Mouse (Mus musculus) embryonic fibroblast, embryonic 13.5 days (primary cell): ENCODE results near the gene Cypt1. TPM values are rescaled to one million over a fixed set of nuclear protein-coding genes. Genes with fewer than 3 reads are reported as not detected.

ENCODE experiments used
- H3K27ac ChIP-seq: 2 replicates; pipeline ENCODE4 v1.5.1; 2012; ENCODE audit warnings: low read length, control low read depth, inconsistent platforms; ENCODE audit not compliant: insufficient read depth
- H3K4me1 ChIP-seq: 2 replicates; pipeline ENCODE4 v1.6.1; 2011; ENCODE audit warnings: low read length; ENCODE audit not compliant: control insufficient read depth, insufficient read depth
- H3K4me3 ChIP-seq: 2 replicates; pipeline ENCODE4 v1.5.1; 2011; ENCODE audit warnings: mild to moderate bottlenecking, control low read depth, low read length; ENCODE audit not compliant: insufficient read depth
- CTCF ChIP-seq: IDR thresholded peaks from 2 replicates; pipeline ENCODE4 v1.5.1; 2011; ENCODE audit warnings: mild to moderate bottlenecking, control low read depth, low read length, moderate library complexity, borderline replicate concordance; ENCODE audit not compliant: insufficient read depth
- POLR2A ChIP-seq: IDR thresholded peaks from 2 replicates; pipeline ENCODE4 v1.6.1; 2011; ENCODE audit warnings: low read depth, mild to moderate bottlenecking, control low read depth, low read length, moderate library complexity
- polyA plus RNA-seq: library from polyadenylated mRNA; stranded (reverse); fragments of >200 nt; gene quantifications from 2 replicates; pipeline ENCODE4 v1.2.4, GENCODE M21; 2011; ENCODE audit warnings: low read depth; ENCODE audit not compliant: missing spikeins, insufficient read length

The Cypt1 gene
- polyA plus RNA-seq = not detected in 2 replicates

DNA sequence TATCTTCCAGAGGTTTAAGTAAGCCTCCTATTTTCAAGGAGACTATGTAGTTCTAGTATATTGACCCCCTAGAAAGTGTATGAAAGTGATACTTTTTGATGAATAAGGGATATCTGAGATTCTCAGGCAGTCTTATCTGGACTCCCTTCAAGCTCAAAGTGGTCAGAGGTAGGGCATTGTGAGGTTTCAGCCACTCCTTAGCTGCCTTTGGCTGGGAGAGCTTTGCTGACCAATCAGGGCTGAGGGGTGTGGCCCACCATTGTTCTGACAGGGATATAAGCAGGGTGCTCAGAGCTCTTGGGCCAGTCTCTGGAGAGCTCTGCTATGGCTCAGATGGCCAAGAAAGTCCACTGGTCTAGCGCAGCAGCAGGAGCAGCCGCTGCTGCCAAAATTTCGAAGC, at the start of gene Cypt1:
Gene Cypt1, plus strand, starts transcription at position 301 of the 400 bp plus-strand sequence.
- no peaks in the 10 kb centered on the region for H3K4me1 ChIP-seq
- H3K27ac ChIP-seq = no peak within 1 kb of the TSS
- TF ChIP-seq CTCF (no peak), POLR2A (no peak)
- no peak within 1 kb of the TSS for H3K4me3 ChIP-seq

DNA sequence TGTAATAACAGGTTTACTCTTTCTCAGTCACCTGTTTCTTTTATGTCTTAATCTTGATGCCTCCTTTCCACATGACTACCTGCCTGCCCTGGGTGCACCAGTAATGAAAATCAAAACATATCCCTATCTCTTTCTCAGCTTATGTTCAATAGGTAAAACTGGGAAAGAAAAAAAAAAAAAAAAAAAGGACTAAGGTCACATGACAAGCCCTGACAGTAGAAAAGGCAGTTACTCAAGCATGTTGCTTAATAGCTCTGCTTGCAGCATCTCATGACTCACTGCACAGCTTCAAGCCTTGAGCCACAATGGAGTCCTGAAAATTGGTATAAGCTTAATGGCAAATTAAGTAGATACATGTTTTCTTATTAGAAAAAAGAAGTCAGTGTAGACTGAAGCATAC, 24.1 kb downstream of the Cypt1 start:
- no peak for TF ChIP-seq CTCF
- Histone ChIP-seq H3K4me1 (no peaks in the 10 kb centered on the region), H3K4me3 (no peak overlapping the region), H3K27ac (no peak overlapping the region)

DNA sequence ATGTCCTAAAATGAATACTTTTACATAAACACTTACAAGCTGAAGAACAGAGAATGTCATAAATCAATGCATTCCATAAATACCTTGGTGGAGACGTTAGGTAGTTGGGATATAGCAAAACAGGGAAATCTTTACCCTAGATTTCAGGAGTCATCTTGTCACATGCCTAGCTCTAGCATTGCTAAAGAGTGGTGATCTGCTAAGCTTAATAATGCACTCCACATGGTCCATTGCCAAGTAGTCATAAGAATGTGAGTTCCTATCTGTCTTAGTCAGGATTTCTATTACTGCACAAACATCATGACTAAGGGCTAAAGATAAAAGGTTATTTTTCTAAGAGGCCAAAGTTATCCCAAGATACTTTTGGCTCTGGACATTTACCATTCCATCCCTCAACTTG, 34.4 kb downstream of the Cypt1 start:
- no peak overlapping the region for H3K4me3 ChIP-seq
- H3K4me1 ChIP-seq = no peaks in the 10 kb centered on the region
- H3K27ac ChIP-seq = no peak overlapping the region
- no peak for TF ChIP-seq CTCF
- no peak for TF ChIP-seq POLR2A

DNA sequence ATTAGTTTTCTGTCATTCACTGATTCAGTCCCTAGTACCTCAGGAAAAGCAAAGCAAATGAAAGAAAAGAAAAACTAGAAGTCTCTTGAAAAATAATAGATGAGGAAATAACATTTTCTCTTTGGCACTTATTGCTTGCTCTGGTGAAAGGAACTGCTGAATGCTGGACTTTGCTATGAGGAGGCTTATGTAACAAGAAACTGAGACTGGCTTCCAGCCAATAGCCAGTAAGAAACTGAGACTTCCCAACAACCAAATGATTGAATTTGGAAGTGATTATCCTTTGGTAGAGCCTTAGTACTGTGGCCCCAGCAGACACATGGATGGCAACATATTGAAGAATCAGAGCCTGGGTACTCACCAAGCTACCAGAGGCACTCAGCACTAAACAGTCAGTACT, 35.8 kb downstream of the Cypt1 start:
- Histone ChIP-seq H3K4me3 (no peak overlapping the region), H3K4me1 (no peaks in the 10 kb centered on the region), H3K27ac (peak overlapping the region; percentile 18; the same call in 1 of the 2 replicates)
- TF ChIP-seq CTCF = no peak
- no peak for TF ChIP-seq POLR2A

Other genes with a start within 250 kb of the Cypt1 start
- 38.2 and 46.8 TPM in 2 replicates for gene Maoa, start 96.8 kb downstream of the Cypt1 start, polyA plus RNA-seq